Mouse (Mus musculus) ES-Bruce4 (cell line): Measurements from ENCODE around the gene Ramp1. TPM values are rescaled to one million over a fixed set of nuclear protein-coding genes. Genes with fewer than 3 reads are reported as not detected.

Experiments
- H3K27ac ChIP-seq: 2 replicates; pipeline ENCODE4 v1.5.1; 2012; ENCODE audit warnings: low read length, inconsistent platforms; ENCODE audit not compliant: insufficient read depth
- H3K27me3 ChIP-seq: 2 replicates; pipeline ENCODE4 v1.6.1; 2012; ENCODE audit warnings: mild to moderate bottlenecking, low read length, inconsistent platforms; ENCODE audit not compliant: control insufficient read depth, poor library complexity, insufficient read depth, severe bottlenecking
- H3K36me3 ChIP-seq: 2 replicates; pipeline ENCODE4 v1.6.1; 2012; ENCODE audit warnings: inconsistent platforms, mild to moderate bottlenecking, low read length, moderate library complexity; ENCODE audit not compliant: control insufficient read depth, poor library complexity, insufficient read depth, severe bottlenecking
- H3K4me1 ChIP-seq: one replicate; pipeline ENCODE4 v1.8.1; 2011; ENCODE audit warnings: low read length; ENCODE audit not compliant: control insufficient read depth, insufficient read depth
- H3K4me3 ChIP-seq: 2 replicates; pipeline ENCODE4 v1.5.1; 2011; ENCODE audit warnings: low read depth, mild to moderate bottlenecking, low read length
- H3K9ac ChIP-seq: 2 replicates; pipeline ENCODE4 v1.6.1; 2012; ENCODE audit warnings: low read depth, mild to moderate bottlenecking, inconsistent platforms; ENCODE audit not compliant: poor library complexity, severe bottlenecking
- H3K9me3 ChIP-seq: replicated peaks from 2 replicates; pipeline ENCODE4 v1.6.1; 2012; ENCODE audit warnings: mild to moderate bottlenecking, low read length, inconsistent platforms; ENCODE audit not compliant: control insufficient read depth, poor library complexity, insufficient read depth, severe bottlenecking
- CTCF ChIP-seq: IDR thresholded peaks from one replicate; pipeline ENCODE4 v1.8.1; 2011; ENCODE audit warnings: low read depth, low read length
- EP300 ChIP-seq: IDR thresholded peaks from 2 replicates; pipeline ENCODE4 v1.6.1; 2011; ENCODE audit warnings: low read depth, low read length; ENCODE audit not compliant: insufficient read depth
- POLR2A ChIP-seq: IDR thresholded peaks from one replicate; pipeline ENCODE4 v1.8.1; 2011; ENCODE audit warnings: low read length; ENCODE audit not compliant: insufficient read depth
- polyA plus RNA-seq: library from polyadenylated mRNA; stranded (reverse); fragments of >200 nt; gene quantifications from 2 replicates; pipeline ENCODE4 v1.2.4, GENCODE M21; 2011; ENCODE audit warnings: low read depth; ENCODE audit not compliant: missing spikeins, insufficient read depth, insufficient read length

Ramp1 gene
- polyA plus RNA-seq, 1 experiment = 0.69 TPM

- peaks cover 2% of the 10 kb centered on the region; the same call in 1 of the 2 replicates for H3K36me3 ChIP-seq
- TF ChIP-seq CTCF = no peak
- no peak for TF ChIP-seq EP300
- no peak for TF ChIP-seq POLR2A
- H3K9me3 ChIP-seq = no peaks in the 10 kb centered on the region
- no peaks in the 10 kb centered on the region for H3K4me1 ChIP-seq
- no peaks in the 10 kb centered on the region for H3K27me3 ChIP-seq
- no peak overlapping the region for H3K27ac ChIP-seq
- no peak overlapping the region for H3K4me3 ChIP-seq
- no peak overlapping the region for H3K9ac ChIP-seq
These were observed 78.3 kb downstream of the Ramp1 start for GRCm38 (mm10) chr1:91257918-91258317.

- Histone ChIP-seq H3K27me3 (no peaks in the 10 kb centered on the region), H3K4me3 (no peak overlapping the region), H3K4me1 (no peaks in the 10 kb centered on the region), H3K27ac (no peak overlapping the region), H3K36me3 (peaks cover under 1% of the 10 kb centered on the region; the same call in 1 of the 2 replicates), H3K9ac (no peak overlapping the region), H3K9me3 (no peaks in the 10 kb centered on the region)
- no peak for TF ChIP-seq POLR2A
These were observed 80.2 kb downstream of the Ramp1 start for GRCm38 (mm10) chr1:91259794-91260193.

GRCm38 (mm10) chr1:91262508-91262907, 82.9 kb downstream of the Ramp1 start:
- Histone ChIP-seq H3K27ac (no peak overlapping the region), H3K9ac (no peak overlapping the region)
- TF ChIP-seq POLR2A (no peak), CTCF (no peak), EP300 (no peak)

GRCm38 (mm10) chr1:91272260-91272659, 92.6 kb downstream of the Ramp1 start:
- Histone ChIP-seq H3K4me3 (no peak overlapping the region), H3K4me1 (no peaks in the 10 kb centered on the region), H3K27ac (no peak overlapping the region), H3K9me3 (no peaks in the 10 kb centered on the region), H3K36me3 (peaks cover 10% of the 10 kb centered on the region), H3K9ac (no peak overlapping the region), H3K27me3 (no peaks in the 10 kb centered on the region)
- TF ChIP-seq POLR2A (no peak), EP300 (no peak), CTCF (no peak)

More at GRCm38 (mm10) chr1:91262508-91262907, 82.9 kb downstream of the Ramp1 start:
- Histone ChIP-seq H3K36me3 (peaks cover 2% of the 10 kb centered on the region), H3K4me3 (no peak overlapping the region), H3K4me1 (no peaks in the 10 kb centered on the region), H3K9me3 (no peaks in the 10 kb centered on the region), H3K27me3 (no peaks in the 10 kb centered on the region)

Other genes starting within 250 kb of the Ramp1 start
- not detected in 2 replicates for gene Prlh, start 226.7 kb upstream of the Ramp1 start, polyA plus RNA-seq
- 0.94 and 1.0 TPM in 2 replicates for gene Rab17, start 210.2 kb upstream of the Ramp1 start, polyA plus RNA-seq
- 88.7 and 97.2 TPM in 2 replicates for gene Lrrfip1, start 181.1 kb upstream of the Ramp1 start, polyA plus RNA-seq
- 8.3 and 11.9 TPM in 2 replicates for gene Rbm44, start 34.7 kb upstream of the Ramp1 start, polyA plus RNA-seq
- 61.7 and 70.9 TPM in 2 replicates for gene Ube2f, start 70.5 kb downstream of the Ramp1 start, polyA plus RNA-seq
- gene Scly, start 118.5 kb downstream of the Ramp1 start, polyA plus RNA-seq = 18.5 and 19.2 TPM in 2 replicates
- gene Espnl, start 142.3 kb downstream of the Ramp1 start, polyA plus RNA-seq = 0.10 and 0.17 TPM in 2 replicates
- 0.25 and 0.35 TPM in 2 replicates for gene Klhl30, start 171.2 kb downstream of the Ramp1 start, polyA plus RNA-seq
- gene Erfe, start 186.6 kb downstream of the Ramp1 start, polyA plus RNA-seq = 7.0 and 13.3 TPM in 2 replicates
- 66.3 and 72.1 TPM in 2 replicates for gene Ilkap, start 219.0 kb downstream of the Ramp1 start, polyA plus RNA-seq
- gene Hes6, start 234.2 kb downstream of the Ramp1 start, polyA plus RNA-seq = 13.0 and 15.6 TPM in 2 replicates